Mouse (Mus musculus): ENCODE measurements around the gene Gpam. TPM values are rescaled to one million over a fixed set of nuclear protein-coding genes. Genes with fewer than 3 reads are reported as not detected.
A peak's percentile ranks its signal among the peaks of the same experiment; 100 is the strongest.

The Gpam gene
- polyA plus RNA-seq, 1 experiment from 2014 or later: 21.0 TPM

GRCm38 (mm10) chr19:55136693-55137427 lies 9.8 kb upstream of the Gpam start:
- Histone ChIP-seq H3K27ac (no peak overlapping the region), H3K27me3 (replicated peaks) (no peaks in the 10 kb centered on the region), H3K4me2 (replicated peaks) (no peak overlapping the region), H3K9me3 (no peaks in the 10 kb centered on the region), H3K4me1 (0 out of 2 replicates have a peak, but pooled peaks cover 7% of the 10 kb centered on the region), H3K36me3 (no peaks in the 10 kb centered on the region), H3K4me3 (no peak overlapping the region), H3K9ac (no peak overlapping the region)
- no peak for ATAC-seq (ENCODE audit: low FRiP score, low read depth)
- 72% methylated on average over 4 of the region's 4 CpGs for WGBS

- 89% methylated on average over 3 of the region's 3 CpGs for WGBS
- Histone ChIP-seq H3K9ac (no peak overlapping the region), H3K4me1 (0 out of 2 replicates have a peak, but pooled peaks cover 7% of the 10 kb centered on the region), H3K27ac (no peak overlapping the region), H3K36me3 (no peaks in the 10 kb centered on the region), H3K27me3 (replicated peaks) (no peaks in the 10 kb centered on the region), H3K9me3 (no peaks in the 10 kb centered on the region), H3K4me3 (no peak overlapping the region), H3K4me2 (replicated peaks) (no peak overlapping the region)
- no peak for ATAC-seq (ENCODE audit: low FRiP score, low read depth)
Measured at GRCm38 (mm10) chr19:55135918-55136317, 8.9 kb upstream of the Gpam start.

- no peaks in the 10 kb centered on the region for H3K9me3 ChIP-seq
- no peak overlapping the region for H3K9ac ChIP-seq
- WGBS: 69% methylated on average over 9 of the region's 9 CpGs
- no peaks in the 10 kb centered on the region for H3K36me3 ChIP-seq
- no peak overlapping the region for H3K4me3 ChIP-seq
- no peak overlapping the region for H3K4me2 ChIP-seq (replicated peaks)
- ATAC-seq (ENCODE audit: low FRiP score, low read depth): no peak
- no peak overlapping the region for H3K27ac ChIP-seq
- 0 out of 2 replicates have a peak, but pooled peaks cover 7% of the 10 kb centered on the region for H3K4me1 ChIP-seq
- H3K27me3 ChIP-seq (replicated peaks): no peaks in the 10 kb centered on the region
Measured at GRCm38 (mm10) chr19:55134521-55134920, 7.5 kb upstream of the Gpam start.

GRCm38 (mm10) chr19:55132476-55132875 lies 5.4 kb upstream of the Gpam start:
- Histone ChIP-seq H3K4me3 (no peak overlapping the region), H3K4me1 (0 out of 2 replicates have a peak, but pooled peaks cover under 1% of the 10 kb centered on the region), H3K27me3 (replicated peaks) (no peaks in the 10 kb centered on the region), H3K36me3 (no peaks in the 10 kb centered on the region), H3K9me3 (no peaks in the 10 kb centered on the region), H3K4me2 (replicated peaks) (no peak overlapping the region), H3K27ac (no peak overlapping the region), H3K9ac (no peak overlapping the region)
- WGBS: 86% methylated on average over 3 of the region's 3 CpGs
- no peak for ATAC-seq (ENCODE audit: low FRiP score, low read depth)

GRCm38 (mm10) chr19:55131747-55132146 lies 4.7 kb upstream of the Gpam start:
- no peak for ATAC-seq (ENCODE audit: low FRiP score, low read depth)
- H3K36me3 ChIP-seq: no peaks in the 10 kb centered on the region
- H3K27ac ChIP-seq: no peak overlapping the region
- no peaks in the 10 kb centered on the region for H3K9me3 ChIP-seq
- no peak overlapping the region for H3K4me2 ChIP-seq (replicated peaks)
- no peaks in the 10 kb centered on the region for H3K4me1 ChIP-seq
- WGBS: 51% methylated on average over 1 of the region's 1 CpGs
- no peak overlapping the region for H3K4me3 ChIP-seq
- no peaks in the 10 kb centered on the region for H3K27me3 ChIP-seq (replicated peaks)
- H3K9ac ChIP-seq: no peak overlapping the region

- Histone ChIP-seq H3K27ac (no peak overlapping the region), H3K4me2 (replicated peaks) (no peak overlapping the region), H3K4me1 (no peaks in the 10 kb centered on the region; the same call in 1 of the 2 replicates), H3K27me3 (replicated peaks) (no peaks in the 10 kb centered on the region), H3K9ac (no peak overlapping the region), H3K4me3 (no peak overlapping the region), H3K9me3 (no peaks in the 10 kb centered on the region), H3K36me3 (no peaks in the 10 kb centered on the region)
- ATAC-seq (ENCODE audit: low FRiP score, low read depth): no peak
- 91% methylated on average over 1 of the region's 1 CpGs for WGBS
Measured at GRCm38 (mm10) chr19:55128469-55128868, 1.4 kb upstream of the Gpam start.

GRCm38 (mm10) chr19:55125456-55125855 lies 1.6 kb downstream of the Gpam start:
- H3K4me3 ChIP-seq: no peak overlapping the region

GRCm38 (mm10) chr19:55123001-55123536 lies 4.0 kb downstream of the Gpam start:
- WGBS: 22% methylated on average over 11 of the region's 11 CpGs
- no peak overlapping the region for H3K4me2 ChIP-seq (replicated peaks)
- peak; percentile 62 for ATAC-seq (ENCODE audit: low FRiP score, low read depth)

More at GRCm38 (mm10) chr19:55125456-55125855, 1.6 kb downstream of the Gpam start:
- no peaks in the 10 kb centered on the region for H3K36me3 ChIP-seq
- no peak for ATAC-seq (ENCODE audit: low FRiP score, low read depth)
- H3K27me3 ChIP-seq (replicated peaks): no peaks in the 10 kb centered on the region
- H3K4me2 ChIP-seq (replicated peaks): no peak overlapping the region
- H3K9ac ChIP-seq: no peak overlapping the region
- H3K4me1 ChIP-seq: peaks cover 10% of the 10 kb centered on the region; the same call in 1 of the 2 replicates
- no peak overlapping the region for H3K27ac ChIP-seq
- no peaks in the 10 kb centered on the region for H3K9me3 ChIP-seq
- 88% methylated on average over 3 of the region's 3 CpGs for WGBS

GRCm38 (mm10) chr19:55122351-55122980 lies 4.6 kb downstream of the Gpam start:
- 68% methylated on average over 4 of the region's 4 CpGs for WGBS
- no peaks in the 10 kb centered on the region for H3K9me3 ChIP-seq
- ATAC-seq (ENCODE audit: low FRiP score, low read depth): peak; percentile 42
- no peaks in the 10 kb centered on the region for H3K27me3 ChIP-seq (replicated peaks)
- H3K27ac ChIP-seq: no peak overlapping the region
- H3K4me1 ChIP-seq: peaks cover 10% of the 10 kb centered on the region; the same call in 1 of the 2 replicates
- no peak overlapping the region for H3K4me2 ChIP-seq (replicated peaks)
- H3K36me3 ChIP-seq: no peaks in the 10 kb centered on the region
- H3K9ac ChIP-seq: no peak overlapping the region
- no peak overlapping the region for H3K4me3 ChIP-seq

More at GRCm38 (mm10) chr19:55123001-55123536, 4.0 kb downstream of the Gpam start:
- no peak overlapping the region for H3K9ac ChIP-seq
- H3K36me3 ChIP-seq: no peaks in the 10 kb centered on the region
- no peaks in the 10 kb centered on the region for H3K27me3 ChIP-seq (replicated peaks)
- H3K4me1 ChIP-seq: peaks cover 10% of the 10 kb centered on the region; the same call in 1 of the 2 replicates
- no peak overlapping the region for H3K27ac ChIP-seq
- no peaks in the 10 kb centered on the region for H3K9me3 ChIP-seq
- no peak overlapping the region for H3K4me3 ChIP-seq

GRCm38 (mm10) chr19:55121836-55122235 lies 5.2 kb downstream of the Gpam start:
- H3K4me2 ChIP-seq (replicated peaks): no peak overlapping the region
- H3K27me3 ChIP-seq (replicated peaks): no peaks in the 10 kb centered on the region
- no peaks in the 10 kb centered on the region for H3K9me3 ChIP-seq
- WGBS: 85% methylated on average over 6 of the region's 6 CpGs
- ATAC-seq (ENCODE audit: low FRiP score, low read depth): no peak
- H3K4me1 ChIP-seq: peaks cover 10% of the 10 kb centered on the region; the same call in 1 of the 2 replicates
- H3K36me3 ChIP-seq: no peaks in the 10 kb centered on the region
- H3K9ac ChIP-seq: no peak overlapping the region
- no peak overlapping the region for H3K27ac ChIP-seq
- no peak overlapping the region for H3K4me3 ChIP-seq

GRCm38 (mm10) chr19:55120518-55121244 lies 6.4 kb downstream of the Gpam start:
- H3K36me3 ChIP-seq: no peaks in the 10 kb centered on the region
- H3K4me1 ChIP-seq: peaks cover 10% of the 10 kb centered on the region; the same call in 1 of the 2 replicates
- no peak overlapping the region for H3K9ac ChIP-seq
- H3K4me3 ChIP-seq: no peak overlapping the region
- H3K9me3 ChIP-seq: no peaks in the 10 kb centered on the region
- 37% methylated on average over 11 of the region's 11 CpGs for WGBS
- no peak overlapping the region for H3K27ac ChIP-seq
- ATAC-seq (ENCODE audit: low FRiP score, low read depth): no peak
- no peaks in the 10 kb centered on the region for H3K27me3 ChIP-seq (replicated peaks)
- no peak overlapping the region for H3K4me2 ChIP-seq (replicated peaks)

GRCm38 (mm10) chr19:55119541-55119940 lies 7.5 kb downstream of the Gpam start:
- Histone ChIP-seq H3K4me3 (no peak overlapping the region), H3K9me3 (no peaks in the 10 kb centered on the region), H3K4me1 (peaks cover 10% of the 10 kb centered on the region; the same call in 1 of the 2 replicates), H3K4me2 (replicated peaks) (no peak overlapping the region), H3K27me3 (replicated peaks) (no peaks in the 10 kb centered on the region), H3K27ac (no peak overlapping the region), H3K36me3 (no peaks in the 10 kb centered on the region), H3K9ac (no peak overlapping the region)
- no peak for ATAC-seq (ENCODE audit: low FRiP score, low read depth)
- 84% methylated on average over 2 of the region's 2 CpGs for WGBS

All from neural tube, embryonic 12.5 days (tissue).